Mouse (Mus musculus) forebrain, embryonic 14.5 days (tissue): ENCODE results near the gene Tctn3. TPM values are rescaled to one million over a fixed set of nuclear protein-coding genes. Genes with fewer than 3 reads are reported as not detected.

Experiments
- ATAC-seq: fragments of 200-750 bp; cut with Nextera tagmentation; 2 replicates; pipeline ENCODE4 v1.8.0; 2017; ENCODE audit warnings: mild to moderate bottlenecking, moderate library complexity
- DNase-seq: peaks from one replicate; pipeline ENCODE4 v3.0.0-alpha.2; 2015; ENCODE audit warnings: low spot score
- H3K27ac ChIP-seq: fragments of 300-500 bp; sonication (generic); 2 replicates; pipeline ENCODE4 v1.5.1; 2014; ENCODE audit warnings: low read depth, mild to moderate bottlenecking, control low read depth, low read length, moderate library complexity
- H3K27me3 ChIP-seq: fragments of 300-500 bp; sonication (generic); replicated peaks from 2 replicates; pipeline ENCODE4 v1.6.1; 2014; ENCODE audit warnings: low read length, control low read depth, mixed read lengths; ENCODE audit not compliant: control insufficient read depth, insufficient read depth
- H3K36me3 ChIP-seq: fragments of 300-500 bp; sonication (generic); 2 replicates; pipeline ENCODE4 v1.6.1; 2014; ENCODE audit warnings: low read length, control low read depth; ENCODE audit not compliant: control insufficient read depth, insufficient read depth
- H3K4me1 ChIP-seq: fragments of 300-500 bp; sonication (generic); 2 replicates; pipeline ENCODE4 v1.6.1; 2014; ENCODE audit warnings: antibody characterized with exemption, low read length, control low read depth; ENCODE audit not compliant: control insufficient read depth, insufficient read depth
- H3K4me2 ChIP-seq: fragments of 300-500 bp; sonication (generic); 2 replicates; pipeline ENCODE4 v1.6.1; 2014; ENCODE audit warnings: mild to moderate bottlenecking, control low read depth, low read length
- H3K4me3 ChIP-seq: fragments of 300-500 bp; sonication (generic); 2 replicates; pipeline ENCODE4 v1.5.1; 2014; ENCODE audit warnings: low read depth, low read length, control low read depth
- H3K9ac ChIP-seq: fragments of 300-500 bp; sonication (generic); 2 replicates; pipeline ENCODE4 v1.6.1; 2014; ENCODE audit warnings: mild to moderate bottlenecking, low read length, control low read depth, moderate library complexity
- H3K9me3 ChIP-seq: fragments of 300-500 bp; sonication (generic); replicated peaks from 2 replicates; pipeline ENCODE4 v1.6.1; 2016; ENCODE audit warnings: low read length, control low read depth, mixed read lengths; ENCODE audit not compliant: control insufficient read depth
- WGBS: fragments of 180-500 bp; shearing (Covaris S2); extraction: QIAGEN DNeasy Blood & Tissue Kit; methylation state at CpG from one replicate; pipeline ENCODE4 v1.1.7; 2014; 5-methylcytosine and 5-hydroxymethylcytosine counted together
- polyA plus RNA-seq: library from polyadenylated mRNA; unstranded; fragments of >200 nt; fragmentation: Nextera tagmentation; extraction: Ambion mirVana; gene quantifications from 2 replicates; pipeline ENCODE4 v1.2.1, GENCODE M21; 2014

The Tctn3 gene
- polyA plus RNA-seq = 9.3 and 11.5 TPM in 2 replicates

GRCm38 (mm10) chr19:40611830-40612506, at the start of gene Tctn3, which contains the start of gene Entpd1:
Gene Tctn3 (minus strand): TSS chr19:40612233.
Gene Entpd1 (plus strand): TSS chr19:40612366.
- H3K4me1 ChIP-seq = peaks cover 5% of the 10 kb centered on the region
- H3K9me3 ChIP-seq = no peaks in the 10 kb centered on the region
- H3K4me3 ChIP-seq = peak within 1 kb of the TSS; percentile 75
- no peak within 1 kb of the TSS for H3K27ac ChIP-seq
- peak within 1 kb of the TSS; percentile 71 for H3K9ac ChIP-seq
- no peaks in the 10 kb centered on the region for H3K27me3 ChIP-seq
- DNase-seq (peak; percentile 99), ATAC-seq (peak; percentile 100)
- peaks cover 22% of the 10 kb centered on the region for H3K36me3 ChIP-seq
- peak within 1 kb of the TSS; percentile 81 for H3K4me2 ChIP-seq
- whole genome bisulfite sequencing = under 1% methylated on average over 43 of the region's 45 CpGs

- 87% methylated on average over 2 of the region's 2 CpGs for WGBS
- Histone ChIP-seq H3K9ac (peak overlapping the region; percentile 57; the same call in 1 of the 2 replicates), H3K27me3 (no peaks in the 10 kb centered on the region), H3K36me3 (no peaks in the 10 kb centered on the region), H3K4me3 (peak overlapping the region; percentile 31), H3K4me1 (peaks cover 11% of the 10 kb centered on the region), H3K27ac (no peak overlapping the region; the same call in 1 of the 2 replicates), H3K9me3 (no peaks in the 10 kb centered on the region), H3K4me2 (peak overlapping the region; percentile 64)
- ATAC-seq = no peak
- DNase-seq = no peak
These were observed 49.1 kb upstream of the Tctn3 start for GRCm38 (mm10) chr19:40661108-40661507.

DNA sequence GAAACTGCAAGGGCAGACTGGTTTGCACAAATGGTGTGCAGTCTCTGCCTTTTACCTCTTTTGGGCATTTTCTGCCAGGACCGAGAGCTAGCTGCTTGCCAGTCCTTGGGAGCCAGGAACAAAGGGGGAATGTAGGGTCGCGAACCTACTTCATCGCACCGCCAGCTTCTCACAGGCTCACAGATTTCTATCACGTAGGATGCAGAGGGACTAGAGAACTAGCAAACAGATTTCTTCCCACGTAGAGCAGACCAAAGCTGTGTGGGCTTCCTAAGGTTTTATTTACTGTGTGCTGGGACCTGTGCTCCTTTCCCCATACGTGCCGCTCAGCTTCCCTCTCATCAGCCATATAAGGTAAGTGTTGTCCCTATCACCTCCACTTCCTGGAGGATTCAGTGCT, 48.5 kb upstream of the Tctn3 start:
- Histone ChIP-seq H3K27me3 (no peaks in the 10 kb centered on the region), H3K9ac (peak overlapping the region; percentile 57), H3K36me3 (no peaks in the 10 kb centered on the region), H3K4me3 (peak overlapping the region; percentile 31), H3K27ac (peak overlapping the region; percentile 78), H3K4me1 (peaks cover 11% of the 10 kb centered on the region), H3K4me2 (peak overlapping the region; percentile 64), H3K9me3 (no peaks in the 10 kb centered on the region)
- ATAC-seq (peak; percentile 49), DNase-seq (peak; percentile 55)
- 12% methylated on average over 9 of the region's 9 CpGs for WGBS

- H3K36me3 ChIP-seq = no peaks in the 10 kb centered on the region
- H3K9me3 ChIP-seq = no peaks in the 10 kb centered on the region
- peak overlapping the region; percentile 57 for H3K9ac ChIP-seq
- H3K4me1 ChIP-seq = peaks cover 11% of the 10 kb centered on the region
- 1% methylated on average over 16 of the region's 16 CpGs for WGBS
- DNase-seq = peak; percentile 82
- peak overlapping the region; percentile 78 for H3K27ac ChIP-seq
- peak overlapping the region; percentile 31 for H3K4me3 ChIP-seq
- peak; percentile 89 for ATAC-seq
- H3K27me3 ChIP-seq = no peaks in the 10 kb centered on the region
- H3K4me2 ChIP-seq = peak overlapping the region; percentile 64
These were observed 47.8 kb upstream of the Tctn3 start for GRCm38 (mm10) chr19:40659651-40660478.

- Histone ChIP-seq H3K4me2 (peak overlapping the region; percentile 64; the same call in 1 of the 2 replicates), H3K36me3 (no peaks in the 10 kb centered on the region), H3K4me3 (no peak overlapping the region), H3K9me3 (no peaks in the 10 kb centered on the region), H3K9ac (no peak overlapping the region), H3K4me1 (peaks cover 11% of the 10 kb centered on the region), H3K27ac (no peak overlapping the region), H3K27me3 (no peaks in the 10 kb centered on the region)
- DNase-seq = no peak
- WGBS = 57% methylated on average over 5 of the region's 5 CpGs
- no peak for ATAC-seq
These were observed 46.9 kb upstream of the Tctn3 start for GRCm38 (mm10) chr19:40658935-40659334.

GRCm38 (mm10) chr19:40658281-40658680, 46.2 kb upstream of the Tctn3 start:
- WGBS = 70% methylated on average over 6 of the region's 6 CpGs
- no peaks in the 10 kb centered on the region for H3K27me3 ChIP-seq
- DNase-seq = no peak
- no peak overlapping the region for H3K4me2 ChIP-seq
- H3K36me3 ChIP-seq = no peaks in the 10 kb centered on the region
- no peak overlapping the region for H3K9ac ChIP-seq
- no peaks in the 10 kb centered on the region for H3K9me3 ChIP-seq
- ATAC-seq = no peak
- H3K4me3 ChIP-seq = no peak overlapping the region
- peaks cover 7% of the 10 kb centered on the region; the same call in 1 of the 2 replicates for H3K4me1 ChIP-seq
- no peak overlapping the region for H3K27ac ChIP-seq

- Histone ChIP-seq H3K27me3 (no peaks in the 10 kb centered on the region), H3K4me2 (no peak overlapping the region), H3K9ac (no peak overlapping the region), H3K27ac (no peak overlapping the region), H3K4me3 (no peak overlapping the region), H3K4me1 (no peaks in the 10 kb centered on the region), H3K36me3 (no peaks in the 10 kb centered on the region), H3K9me3 (no peaks in the 10 kb centered on the region)
- ATAC-seq (no peak), DNase-seq (no peak)
- 90% methylated on average over 5 of the region's 5 CpGs for WGBS
These were observed 44.2 kb upstream of the Tctn3 start for GRCm38 (mm10) chr19:40656207-40656606.

- Histone ChIP-seq H3K36me3 (no peaks in the 10 kb centered on the region), H3K9me3 (no peaks in the 10 kb centered on the region), H3K9ac (no peak overlapping the region), H3K27ac (no peak overlapping the region), H3K27me3 (no peaks in the 10 kb centered on the region), H3K4me1 (no peaks in the 10 kb centered on the region), H3K4me2 (no peak overlapping the region), H3K4me3 (no peak overlapping the region)
- WGBS = 77% methylated on average over 5 of the region's 5 CpGs
- DNase-seq (no peak), ATAC-seq (no peak)
These were observed 38.1 kb upstream of the Tctn3 start for GRCm38 (mm10) chr19:40650090-40650489.
